Mouse (Mus musculus): ENCODE data around the gene Piwil1.
"Not testable (repeated sequence)": the region's sequence is repeated elsewhere in the genome, so short reads cannot be mapped to it uniquely, and the experiment has no call there.

Piwil1 gene

DNA sequence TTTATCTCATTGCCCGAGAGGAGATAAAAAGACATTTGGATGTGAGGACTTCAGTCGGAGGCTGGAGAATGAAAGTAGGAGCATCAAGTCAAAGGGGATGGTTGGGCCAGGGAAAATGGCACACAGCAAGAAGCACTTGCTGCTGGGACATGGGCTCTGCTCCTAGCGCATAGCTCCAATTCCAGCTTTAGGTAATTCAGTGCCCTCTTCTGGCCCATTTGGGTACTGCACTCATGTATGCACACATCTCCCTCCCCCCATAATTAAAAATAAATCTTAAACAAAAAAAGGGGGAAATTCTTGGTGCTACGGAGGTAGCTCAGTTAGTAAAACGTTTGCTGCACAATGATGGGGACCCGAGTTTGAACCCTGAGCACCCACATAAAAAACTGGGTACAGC lies 9.5 kb downstream of the Piwil1 start:
- DNase-seq, result no peak

- no peak for DNase-seq
These were observed 12.8 kb downstream of the Piwil1 start for GRCm38 (mm10) chr5:128715171-128715570.

DNA sequence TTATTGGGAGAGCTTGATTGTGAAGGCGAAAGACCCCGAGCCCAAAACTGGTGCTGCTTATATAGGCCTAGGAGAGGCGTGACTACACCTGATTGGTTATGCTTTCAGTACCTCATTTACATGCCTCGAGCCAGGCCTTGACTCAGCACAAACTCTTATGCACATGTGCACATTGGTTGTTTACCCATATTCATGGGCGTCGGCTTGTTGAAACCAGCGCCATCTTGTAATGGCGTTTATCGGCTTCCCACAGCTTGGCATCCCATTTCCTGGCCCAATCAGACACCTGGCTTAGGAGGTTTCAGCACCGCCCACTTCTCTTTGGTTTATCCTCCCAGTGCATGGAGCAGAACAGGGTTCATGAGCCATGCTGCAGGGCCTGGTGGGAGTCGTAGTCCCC lies 18.1 kb downstream of the Piwil1 start:
- DNase-seq, result not testable (repeated sequence)

- no peak for DNase-seq
These were observed 27.0 kb downstream of the Piwil1 start for GRCm38 (mm10) chr5:128729341-128729740.

- peak; percentile 6 to 8 for DNase-seq
These were observed 28.3 kb downstream of the Piwil1 start for GRCm38 (mm10) chr5:128730634-128731033.

GRCm38 (mm10) chr5:128732416-128733014 lies 30.2 kb downstream of the Piwil1 start:
- no peak for DNase-seq

GRCm38 (mm10) chr5:128733955-128734354 lies 31.6 kb downstream of the Piwil1 start:
- DNase-seq, result peak; percentile 33 to 37

DNA sequence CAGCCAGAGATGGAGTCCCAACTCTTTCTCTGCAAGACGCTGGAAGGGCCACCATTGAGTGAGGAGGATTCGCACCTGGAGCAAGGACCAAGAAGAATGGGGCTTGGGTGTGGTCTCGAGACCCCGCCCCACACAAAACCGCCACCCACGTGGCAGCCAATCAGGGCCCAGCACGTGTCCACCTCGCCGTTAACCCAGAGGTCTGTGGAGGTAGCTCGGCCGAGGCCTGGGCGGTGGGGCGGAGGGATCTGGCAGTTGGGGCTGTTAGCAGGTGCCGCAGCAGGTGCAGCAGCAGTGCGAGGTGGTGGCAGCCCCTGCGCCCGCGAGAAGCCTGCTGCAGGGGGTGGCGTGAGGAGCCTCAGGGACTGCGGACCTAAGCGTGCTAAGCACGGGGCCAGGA lies 33.6 kb downstream of the Piwil1 start:
- no peak for DNase-seq

DNA sequence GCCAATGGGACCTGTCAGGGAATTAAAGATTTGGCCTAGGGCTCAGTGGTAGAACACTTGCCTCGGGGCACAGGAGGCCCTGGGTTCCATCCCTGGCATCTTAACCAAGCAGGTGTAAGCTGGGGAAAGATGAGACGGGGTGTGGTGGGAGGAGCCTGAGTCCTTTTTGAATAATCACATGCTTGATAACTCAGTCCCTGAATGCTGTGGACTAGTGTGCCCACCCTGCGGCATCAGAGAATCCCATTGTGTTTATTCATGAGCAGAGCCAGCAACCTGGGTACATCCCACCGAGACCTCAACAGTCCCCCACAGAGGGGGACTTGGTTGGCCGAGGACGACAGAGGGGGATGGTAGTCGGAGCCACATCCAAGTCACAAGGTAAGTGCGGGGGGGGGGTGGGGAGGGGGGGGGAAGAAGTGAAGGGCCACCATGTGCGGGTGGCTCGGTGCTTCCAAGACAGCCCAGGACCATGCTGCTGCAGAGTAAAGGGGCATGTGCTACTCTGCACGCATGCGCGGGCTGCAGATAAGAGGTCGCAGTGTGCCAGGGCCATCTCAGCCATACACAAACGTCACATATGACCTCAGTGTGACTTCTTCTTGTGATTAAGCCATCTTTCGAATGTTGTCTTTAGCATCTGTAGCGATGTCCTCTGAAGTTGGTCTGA lies 37.0 kb downstream of the Piwil1 start:
- no peak for DNase-seq

DNA sequence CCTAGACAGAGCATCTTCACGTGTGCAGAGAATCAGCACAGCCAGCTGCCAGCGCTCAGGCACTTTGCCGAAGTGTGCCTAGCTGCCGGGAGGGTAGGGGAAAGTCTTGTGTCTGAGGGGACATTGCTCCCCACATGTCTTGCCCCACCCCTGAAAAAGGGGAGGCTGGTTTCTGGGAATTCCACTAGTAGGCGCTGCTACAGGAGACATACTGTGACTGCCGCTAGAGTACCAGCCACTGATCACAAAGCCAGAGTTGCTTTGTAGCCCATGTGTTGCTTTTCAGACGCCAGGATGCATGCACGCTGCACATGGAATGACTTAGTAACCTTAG lies 37.5 kb downstream of the Piwil1 start:
- DNase-seq, result no peak

GRCm38 (mm10) chr5:128744351-128744750 lies 42.0 kb downstream of the Piwil1 start:
- DNase-seq, result no peak

DNA sequence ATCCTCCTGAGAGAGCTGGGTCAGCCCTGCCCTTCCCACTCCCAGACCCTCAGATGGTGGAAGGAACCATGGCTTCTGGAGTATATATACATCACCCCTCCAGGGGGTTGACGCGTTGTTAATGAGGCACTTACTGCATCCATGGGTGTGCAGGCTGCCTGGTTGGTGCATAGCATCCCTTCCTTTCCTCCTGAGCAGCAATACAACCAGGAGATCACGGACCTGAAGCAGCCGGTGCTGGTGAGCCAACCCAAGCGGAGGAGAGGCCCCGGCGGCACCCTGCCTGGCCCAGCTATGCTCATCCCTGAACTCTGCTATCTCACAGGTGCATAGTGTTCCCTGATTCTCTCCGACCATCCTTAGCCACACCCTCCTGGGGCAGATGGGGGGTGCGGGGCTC lies 42.9 kb downstream of the Piwil1 start:
- DNase-seq, result no peak

DNA sequence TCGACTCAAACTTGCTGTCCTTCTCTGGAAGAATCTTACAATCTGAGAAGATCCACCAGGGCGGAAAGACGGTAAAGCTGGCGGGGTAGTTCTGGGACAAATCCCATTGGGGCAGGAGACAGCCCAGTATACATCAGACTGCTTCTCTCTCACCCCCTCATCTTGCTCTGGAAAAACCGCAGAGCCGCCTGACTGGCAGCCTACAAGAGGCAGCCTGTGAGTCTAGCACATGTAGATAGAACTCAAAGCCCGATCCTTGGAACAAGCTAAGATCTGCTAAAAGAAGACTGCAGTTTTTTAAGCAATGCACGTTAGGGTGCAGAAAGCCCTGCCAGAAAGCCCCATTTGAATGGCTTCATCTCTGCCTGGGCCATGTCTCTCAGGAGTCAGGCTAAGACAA lies 43.9 kb downstream of the Piwil1 start:
- no peak for DNase-seq

GRCm38 (mm10) chr5:128761118-128761517 lies 58.8 kb downstream of the Piwil1 start:
- no peak for DNase-seq

DNA sequence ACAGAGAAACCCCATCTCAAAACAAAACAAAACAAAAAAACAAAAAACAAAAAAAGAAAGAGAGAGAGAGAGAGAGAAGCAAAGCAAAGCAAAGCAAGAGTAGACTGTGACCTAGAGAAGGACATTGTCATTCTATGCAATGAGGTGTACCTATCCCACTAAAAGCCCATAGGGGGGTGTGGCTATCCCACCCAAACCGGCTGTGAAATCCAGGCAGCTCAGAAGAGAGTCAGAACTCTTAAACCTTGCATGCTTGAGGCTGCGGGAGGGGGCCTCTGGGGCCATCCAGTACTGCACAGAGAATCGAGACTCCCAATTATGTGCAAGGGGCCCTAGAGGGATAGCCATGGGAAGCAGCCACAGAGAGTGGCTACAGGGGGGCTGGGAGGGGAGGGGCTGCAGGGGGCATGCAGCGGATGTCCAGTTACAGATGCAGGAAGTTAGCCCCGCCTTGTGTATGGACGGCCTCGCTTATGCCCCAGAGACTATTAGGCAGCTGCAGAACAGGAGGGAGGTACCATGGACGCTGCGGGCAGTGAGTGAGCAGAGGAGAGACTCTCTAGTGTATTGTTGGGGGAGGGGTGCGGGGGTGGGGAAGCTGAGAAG lies 66.8 kb downstream of the Piwil1 start:
- DNase-seq, result no peak

DNA sequence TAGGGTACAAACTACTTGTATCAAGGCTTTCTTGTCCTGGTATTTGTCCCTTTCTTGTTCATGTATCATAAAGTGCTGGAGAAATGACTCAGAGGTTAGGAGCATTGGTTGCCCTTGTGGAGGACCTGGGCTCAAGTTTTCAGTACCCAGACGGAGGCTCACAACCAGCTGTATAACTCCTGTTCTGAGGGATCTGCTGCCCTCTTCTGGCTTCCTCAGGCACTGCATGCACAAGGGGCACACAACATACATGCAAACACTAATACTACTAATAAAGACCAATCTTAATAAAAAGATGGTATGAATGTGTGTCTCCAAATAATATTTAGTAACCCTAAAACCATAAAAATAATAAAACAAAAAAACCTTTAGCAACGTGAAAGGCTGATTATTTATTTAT lies 74.1 kb downstream of the Piwil1 start:
- no peak for DNase-seq

GRCm38 (mm10) chr5:128781621-128782020 lies 79.3 kb downstream of the Piwil1 start:
- DNase-seq, result no peak

DNA sequence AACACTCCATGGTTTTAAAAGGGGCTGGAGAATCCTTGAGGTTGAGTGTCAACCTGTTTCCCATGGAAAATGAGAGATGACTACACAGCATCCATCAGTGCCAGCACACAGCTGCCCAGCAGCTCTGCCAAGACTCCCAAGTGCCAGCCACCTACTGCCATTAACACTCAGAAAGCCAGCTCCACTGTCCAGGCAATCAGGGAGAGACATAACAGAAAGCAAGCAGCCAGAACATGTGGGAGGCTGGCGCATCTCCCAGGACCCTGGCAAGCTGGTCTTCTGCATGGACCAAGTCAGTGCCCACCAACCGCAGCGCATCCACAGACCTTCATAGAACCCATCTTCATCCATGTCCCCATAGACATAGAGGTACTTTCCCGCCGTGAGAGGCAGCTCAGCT lies 98.3 kb downstream of the Piwil1 start:
- DNase-seq, result no peak
